Mouse (Mus musculus) hindbrain, embryonic 10.5 days (tissue): ENCODE measurements around the gene Frzb. TPM values are rescaled to one million over a fixed set of nuclear protein-coding genes. Genes with fewer than 3 reads are reported as not detected.

Experiments used
- DNase-seq: peaks from one replicate; pipeline ENCODE4 v3.0.0-alpha.2; 2017; ENCODE audit warnings: low spot score
- H3K27ac ChIP-seq: fragments of 300-500 bp; sonication (generic); 2 replicates; pipeline ENCODE4 v1.5.1; 2016; ENCODE audit warnings: mild to moderate bottlenecking, moderate library complexity
- H3K27me3 ChIP-seq: fragments of 300-500 bp; sonication (generic); 2 replicates; pipeline ENCODE4 v1.6.1; 2016; ENCODE audit warnings: mild to moderate bottlenecking; ENCODE audit not compliant: poor library complexity, insufficient read depth, severe bottlenecking
- H3K36me3 ChIP-seq: fragments of 300-500 bp; sonication (generic); 2 replicates; pipeline ENCODE4 v1.6.1; 2016; ENCODE audit warnings: mild to moderate bottlenecking, moderate library complexity
- H3K4me1 ChIP-seq: fragments of 300-500 bp; sonication (generic); replicated peaks from 2 replicates; pipeline ENCODE4 v1.6.1; 2016; ENCODE audit warnings: mild to moderate bottlenecking
- H3K4me3 ChIP-seq: fragments of 300-500 bp; sonication (generic); 2 replicates; pipeline ENCODE4 v1.5.1; 2016; ENCODE audit warnings: mild to moderate bottlenecking, moderate library complexity
- H3K9me3 ChIP-seq: fragments of 300-500 bp; sonication (generic); 2 replicates; pipeline ENCODE4 v1.6.1; 2016; ENCODE audit warnings: mild to moderate bottlenecking, moderate library complexity
- WGBS: fragments of 180-500 bp; shearing (Covaris S2); methylation state at CpG from one replicate; pipeline ENCODE4 v1.1.7; 2016; 5-methylcytosine and 5-hydroxymethylcytosine counted together
- polyA plus RNA-seq: library from polyadenylated mRNA; unstranded; fragments of >200 nt; fragmentation: Nextera tagmentation; extraction: Ambion mirVana; gene quantifications from 2 replicates; pipeline ENCODE4 v1.2.1, GENCODE M21; 2016

Frzb gene
- polyA plus RNA-seq, 1 experiment from 2014 or later, result 30.2 TPM

GRCm38 (mm10) chr2:80413124-80413523, 34.3 kb downstream of the Frzb start:
- no peak for DNase-seq
- Histone ChIP-seq H3K27ac (no peak overlapping the region), H3K4me3 (no peak overlapping the region), H3K4me1 (0 out of 2 replicates have a peak, but pooled peaks cover 5% of the 10 kb centered on the region), H3K27me3 (no peaks in the 10 kb centered on the region), H3K9me3 (no peaks in the 10 kb centered on the region), H3K36me3 (0 out of 2 replicates have a peak, but pooled peaks cover 7% of the 10 kb centered on the region)
- WGBS, result 82% methylated on average over 18 of the region's 18 CpGs

- H3K4me3 ChIP-seq, result no peak overlapping the region
- H3K27ac ChIP-seq, result 0 out of 2 replicates have a peak overlapping the region, but pooled peaks have one; percentile 18
- peaks cover 11% of the 10 kb centered on the region; the same call in 1 of the 2 replicates for H3K4me1 ChIP-seq
- peak; percentile 64 for DNase-seq
- H3K27me3 ChIP-seq, result no peaks in the 10 kb centered on the region
- no peaks in the 10 kb centered on the region for H3K9me3 ChIP-seq
- H3K36me3 ChIP-seq, result no peaks in the 10 kb centered on the region
- 66% methylated on average over 12 of the region's 12 CpGs for WGBS
Observed at GRCm38 (mm10) chr2:80409893-80410574, 37.4 kb downstream of the Frzb start.

GRCm38 (mm10) chr2:80404770-80405169, 42.7 kb downstream of the Frzb start:
- WGBS, result 43% methylated on average over 5 of the region's 5 CpGs
- no peaks in the 10 kb centered on the region for H3K9me3 ChIP-seq
- H3K36me3 ChIP-seq, result no peaks in the 10 kb centered on the region
- H3K4me1 ChIP-seq, result peaks cover 11% of the 10 kb centered on the region; the same call in 1 of the 2 replicates
- no peak overlapping the region for H3K4me3 ChIP-seq
- no peak overlapping the region for H3K27ac ChIP-seq
- peaks cover 39% of the 10 kb centered on the region for H3K27me3 ChIP-seq
- DNase-seq, result no peak

GRCm38 (mm10) chr2:80398595-80399099, 48.8 kb downstream of the Frzb start:
- H3K4me1 ChIP-seq, result peaks cover 41% of the 10 kb centered on the region
- H3K9me3 ChIP-seq, result no peaks in the 10 kb centered on the region
- DNase-seq, result peak; percentile 43
- no peaks in the 10 kb centered on the region for H3K36me3 ChIP-seq
- H3K27ac ChIP-seq, result peak overlapping the region; percentile 75
- 10% methylated on average over 3 of the region's 3 CpGs for WGBS
- H3K27me3 ChIP-seq, result peaks cover 37% of the 10 kb centered on the region
- H3K4me3 ChIP-seq, result no peak overlapping the region

- no peak overlapping the region for H3K4me3 ChIP-seq
- H3K4me1 ChIP-seq, result peaks cover 41% of the 10 kb centered on the region
- peaks cover 21% of the 10 kb centered on the region for H3K27me3 ChIP-seq
- WGBS, result 53% methylated on average over 3 of the region's 3 CpGs
- H3K9me3 ChIP-seq, result no peaks in the 10 kb centered on the region
- peak overlapping the region; percentile 4; the same call in 1 of the 2 replicates for H3K27ac ChIP-seq
- H3K36me3 ChIP-seq, result no peaks in the 10 kb centered on the region
- DNase-seq, result no peak
Observed at GRCm38 (mm10) chr2:80396864-80397263, 50.6 kb downstream of the Frzb start.

- H3K4me3 ChIP-seq, result no peak overlapping the region
- H3K27me3 ChIP-seq, result peaks cover 13% of the 10 kb centered on the region
- peaks cover 41% of the 10 kb centered on the region for H3K4me1 ChIP-seq
- no peaks in the 10 kb centered on the region for H3K36me3 ChIP-seq
- H3K27ac ChIP-seq, result no peak overlapping the region
- DNase-seq, result no peak
- 83% methylated on average over 7 of the region's 7 CpGs for WGBS
- no peaks in the 10 kb centered on the region for H3K9me3 ChIP-seq
Observed at GRCm38 (mm10) chr2:80396057-80396456, 51.4 kb downstream of the Frzb start.

- DNase-seq, result no peak
- Histone ChIP-seq H3K4me3 (no peak overlapping the region), H3K36me3 (no peaks in the 10 kb centered on the region), H3K4me1 (no peaks in the 10 kb centered on the region), H3K27me3 (no peaks in the 10 kb centered on the region), H3K27ac (no peak overlapping the region), H3K9me3 (no peaks in the 10 kb centered on the region)
- 82% methylated on average over 3 of the region's 3 CpGs for WGBS
Observed at GRCm38 (mm10) chr2:80388341-80388740, 59.1 kb downstream of the Frzb start.

GRCm38 (mm10) chr2:80387668-80388067, 59.8 kb downstream of the Frzb start:
- Histone ChIP-seq H3K27ac (no peak overlapping the region), H3K27me3 (no peaks in the 10 kb centered on the region), H3K9me3 (no peaks in the 10 kb centered on the region), H3K4me1 (no peaks in the 10 kb centered on the region), H3K36me3 (no peaks in the 10 kb centered on the region), H3K4me3 (no peak overlapping the region)
- DNase-seq, result no peak
- WGBS, result 77% methylated on average over 9 of the region's 9 CpGs

- H3K27me3 ChIP-seq, result no peaks in the 10 kb centered on the region
- no peaks in the 10 kb centered on the region for H3K36me3 ChIP-seq
- H3K4me1 ChIP-seq, result no peaks in the 10 kb centered on the region
- no peaks in the 10 kb centered on the region for H3K9me3 ChIP-seq
- H3K4me3 ChIP-seq, result no peak overlapping the region
- DNase-seq, result no peak
- no peak overlapping the region for H3K27ac ChIP-seq
- WGBS, result 93% methylated on average over 2 of the region's 2 CpGs
Observed at GRCm38 (mm10) chr2:80386255-80386654, 61.2 kb downstream of the Frzb start.

- Histone ChIP-seq H3K4me3 (no peak overlapping the region), H3K4me1 (no peaks in the 10 kb centered on the region), H3K27ac (no peak overlapping the region), H3K36me3 (no peaks in the 10 kb centered on the region), H3K9me3 (no peaks in the 10 kb centered on the region), H3K27me3 (no peaks in the 10 kb centered on the region)
- WGBS, result 77% methylated on average over 4 of the region's 4 CpGs
- no peak for DNase-seq
Observed at GRCm38 (mm10) chr2:80384447-80384846, 63.0 kb downstream of the Frzb start.

GRCm38 (mm10) chr2:80379848-80380247, 67.6 kb downstream of the Frzb start:
- Histone ChIP-seq H3K4me3 (no peak overlapping the region), H3K9me3 (peaks cover 8% of the 10 kb centered on the region; the same call in 1 of the 2 replicates), H3K4me1 (no peaks in the 10 kb centered on the region), H3K36me3 (no peaks in the 10 kb centered on the region), H3K27ac (no peak overlapping the region), H3K27me3 (no peaks in the 10 kb centered on the region)
- no peak for DNase-seq
- 90% methylated on average over 5 of the region's 5 CpGs for WGBS

- Histone ChIP-seq H3K27ac (no peak overlapping the region), H3K27me3 (no peaks in the 10 kb centered on the region), H3K36me3 (no peaks in the 10 kb centered on the region), H3K4me3 (no peak overlapping the region), H3K4me1 (no peaks in the 10 kb centered on the region), H3K9me3 (peaks cover 8% of the 10 kb centered on the region; the same call in 1 of the 2 replicates)
- DNase-seq, result no peak
Observed at GRCm38 (mm10) chr2:80374892-80375291, 72.5 kb downstream of the Frzb start.

GRCm38 (mm10) chr2:80371458-80371857, 76.0 kb downstream of the Frzb start:
- no peaks in the 10 kb centered on the region for H3K4me1 ChIP-seq
- no peak overlapping the region for H3K27ac ChIP-seq
- H3K9me3 ChIP-seq, result no peaks in the 10 kb centered on the region
- 92% methylated on average over 8 of the region's 8 CpGs for WGBS
- no peaks in the 10 kb centered on the region for H3K27me3 ChIP-seq
- no peak for DNase-seq
- H3K36me3 ChIP-seq, result no peaks in the 10 kb centered on the region
- no peak overlapping the region for H3K4me3 ChIP-seq
